Comparison of ENCODE assay signal across 17 mouse cellular contexts in the genomic region with DNA sequence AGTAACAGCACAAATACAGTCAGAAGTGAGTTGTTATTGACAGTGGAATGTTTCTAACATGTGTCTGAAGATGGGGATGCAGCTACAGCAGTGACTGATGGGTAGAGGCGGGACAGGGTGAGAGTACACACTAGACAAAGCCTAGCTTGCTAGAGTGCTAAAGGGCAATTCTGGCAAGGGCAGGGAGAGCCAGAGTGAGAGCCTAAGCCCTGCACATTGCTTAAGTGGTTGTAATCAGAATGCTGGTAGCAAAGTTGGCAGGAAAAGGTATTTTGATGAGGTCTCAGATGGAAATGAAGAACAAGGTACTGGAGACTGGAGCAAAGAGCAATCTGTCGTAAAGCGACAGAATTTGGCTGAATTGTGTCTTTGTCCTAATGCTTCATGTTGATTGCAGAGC. TPM values are rescaled to one million over a fixed set of nuclear protein-coding genes. Genes with fewer than 3 reads are reported as not detected.
A peak's percentile ranks its signal among the peaks of the same experiment; 100 is the strongest.
DNase-seq lines count a peak whose midpoint lies in the region; ATAC-seq and TF ChIP-seq lines count a peak whose summit lies in the region.
"Had no signal": no experiment of that assay in that cellular context is flagged by ENCODE, and none has a peak within 500 bp of the region (broad histone marks: within the 10 kb centered on the region; RNA-seq: fewer than 3 reads in every experiment).

No protein-coding gene starts in this region.

- no peak overlapping the region for H3K4me2 ChIP-seq in heart, postnatal 0 days (ENCODE audit: low read depth, low read length)
- H3K4me2 ChIP-seq in lung, postnatal 0 days (replicated peaks; ENCODE audit: low read depth, low read length), result no peak overlapping the region
- H3K4me2 ChIP-seq: embryonic facial prominence, embryonic 12.5 days; heart, embryonic 11.5 days; hindbrain, embryonic 12.5 days; neural tube, embryonic 13.5 days had no signal

- no peak for TF ChIP-seq CTCF in heart, postnatal 0 days (IDR thresholded peaks at IDR 0.05; ENCODE audit: low read depth)
- no peak for TF ChIP-seq CTCF in lung, postnatal 0 days (IDR thresholded peaks at IDR 0.05)
- TF ChIP-seq CTCF in thymus, adult 2 months (IDR thresholded peaks at IDR 0.05; ENCODE audit: borderline replicate concordance, control insufficient read depth, extremely low read depth, insufficient read depth, low read length, poor library complexity), result no peak

- H3K4me1 ChIP-seq in heart, postnatal 0 days (ENCODE audit: control insufficient read depth, insufficient read depth), result peaks cover 25% of the 10 kb centered on the region
- peaks cover 4% of the 10 kb centered on the region; the same call in 1 of the 2 replicates for H3K4me1 ChIP-seq in lung, postnatal 0 days (ENCODE audit: insufficient read depth, low read depth, low read length)
- peaks cover 18% of the 10 kb centered on the region for H3K4me1 ChIP-seq in thymus, adult 2 months (replicated peaks; ENCODE audit: control insufficient read depth, insufficient read depth, low read length)
- H3K4me1 ChIP-seq: embryonic facial prominence, embryonic 12.5 days; hindbrain, embryonic 12.5 days had no signal

- peak overlapping the region; percentile 63 for H3K27ac ChIP-seq in heart, postnatal 0 days (ENCODE audit: low read depth)
- no peak overlapping the region for H3K27ac ChIP-seq in lung, postnatal 0 days (ENCODE audit: low read length)
- H3K27ac ChIP-seq in thymus, adult 2 months (ENCODE audit: control insufficient read depth, insufficient read depth, low read length), result no peak overlapping the region
- H3K27ac ChIP-seq: embryonic facial prominence, embryonic 12.5 days; hindbrain, embryonic 12.5 days; liver, embryonic 14.5 days; neural tube, embryonic 13.5 days had no signal

- no peak for TF ChIP-seq POLR2A in thymus, adult 2 months (IDR thresholded peaks at IDR 0.05; ENCODE audit: control insufficient read depth, extremely low read depth, insufficient read depth, low read length, poor library complexity)

- H3K9me3 ChIP-seq in heart, postnatal 0 days (replicated peaks; ENCODE audit: control insufficient read depth, low read length), result no peaks in the 10 kb centered on the region
- H3K9me3 ChIP-seq in lung, postnatal 0 days (ENCODE audit: low read length), result no peaks in the 10 kb centered on the region
- H3K9me3 ChIP-seq: embryonic facial prominence, embryonic 12.5 days; hindbrain, embryonic 12.5 days; neural tube, embryonic 13.5 days had no signal

- TF ChIP-seq EP300 in heart, postnatal 0 days (IDR thresholded peaks at IDR 0.05; ENCODE audit: low read depth), result no peak
- no peak for TF ChIP-seq EP300 in lung, postnatal 0 days (IDR thresholded peaks at IDR 0.05)

- H3K4me3 ChIP-seq in heart, postnatal 0 days (ENCODE audit: low read depth, low read length), result no peak overlapping the region
- H3K4me3 ChIP-seq in lung, postnatal 0 days (ENCODE audit: low read depth, low read length), result no peak overlapping the region
- H3K4me3 ChIP-seq in thymus, adult 2 months (ENCODE audit: control insufficient read depth, insufficient read depth, low read length), result no peak overlapping the region
- H3K4me3 ChIP-seq: embryonic facial prominence, embryonic 12.5 days; hindbrain, embryonic 12.5 days; neural tube, embryonic 13.5 days had no signal

- peak; percentile 41 for DNase-seq in adrenal gland, postnatal 10 days
- DNase-seq in adrenal gland, postnatal 4 days (ENCODE audit: low spot score in 2 of 2), result no peak
- DNase-seq in heart, postnatal 0 days (ENCODE audit: low spot score), result no peak
- DNase-seq in heart, postnatal 25 days (ENCODE audit: low spot score), result no peak
- DNase-seq in lung, postnatal 0 days (ENCODE audit: low spot score), result peak; percentile 34
- DNase-seq in lung, postnatal 4 days, result no peak
- peak; percentile 52 to 83 for DNase-seq in kidney, postnatal 25 days
- no peak for DNase-seq in thymus, adult 2 months
- DNase-seq: cerebellum, adult 18-20 months; gastrocnemius, postnatal 10 days had no signal

- no peak overlapping the region for H3K9ac ChIP-seq in heart, postnatal 0 days (replicated peaks; ENCODE audit: low read depth, low read length)
- no peak overlapping the region for H3K9ac ChIP-seq in lung, postnatal 0 days (replicated peaks; ENCODE audit: low read depth)
- H3K9ac ChIP-seq: embryonic facial prominence, embryonic 12.5 days; hindbrain, embryonic 12.5 days; liver, embryonic 14.5 days; neural tube, embryonic 13.5 days had no signal

- H3K27me3 ChIP-seq in heart, postnatal 0 days (ENCODE audit: control insufficient read depth, insufficient read depth, low read length), result no peaks in the 10 kb centered on the region
- no peaks in the 10 kb centered on the region for H3K27me3 ChIP-seq in lung, postnatal 0 days (replicated peaks; ENCODE audit: insufficient read depth, low read length)
- H3K27me3 ChIP-seq in thymus, adult 2 months (ENCODE audit: control insufficient read depth, insufficient read depth, low read length), result no peaks in the 10 kb centered on the region
- H3K27me3 ChIP-seq: CH12.LX; embryonic facial prominence, embryonic 12.5 days; hindbrain, embryonic 12.5 days; neural tube, embryonic 13.5 days had no signal

- peak; percentile 40; the same call in 1 of the 2 replicates for ATAC-seq in heart, postnatal 0 days (ENCODE audit: insufficient read depth, low read depth)
- ATAC-seq in lung, postnatal 0 days, result peak; percentile 11; the same call in 1 of the 2 replicates
- ATAC-seq: intestine, postnatal 0 days had no signal

- no peaks in the 10 kb centered on the region for H3K36me3 ChIP-seq in heart, postnatal 0 days (replicated peaks; ENCODE audit: control insufficient read depth, insufficient read depth, low read length)
- no peaks in the 10 kb centered on the region for H3K36me3 ChIP-seq in lung, postnatal 0 days (ENCODE audit: insufficient read depth, low read length)
- no peaks in the 10 kb centered on the region for H3K36me3 ChIP-seq in thymus, adult 2 months (ENCODE audit: control insufficient read depth, insufficient read depth, low read length)
- H3K36me3 ChIP-seq: embryonic facial prominence, embryonic 12.5 days; hindbrain, embryonic 12.5 days; neural tube, embryonic 13.5 days had no signal

- intact Hi-C loops in heart, postnatal 25 days (cut with DNase I), result no loop called here

- 71% methylated on average over 3 of the region's 3 CpGs for WGBS in heart, postnatal 0 days
- 62% methylated on average over 3 of the region's 3 CpGs for WGBS in lung, postnatal 0 days
- 96% methylated on average over 3 of the region's 3 CpGs for WGBS in thymus, adult 2 months

RNA-seq across cellular contexts. Expression of gene Slc16a1, which starts 26.5 kb away (rescaled TPM):
- 100 to 1,000 TPM; 104 to 117 TPM for total RNA-seq in adrenal gland, postnatal 10 days (2021)
- total RNA-seq in adrenal gland, postnatal 4 days (2021), result 10 to 100 TPM; 57.6 to 63.5 TPM
- total RNA-seq in heart, postnatal 0 days (2014; rRNA removed; ENCODE audit: low replicate concordance), result 213 and 255 TPM in 2 replicates
- 73.4 and 104 TPM in 2 replicates for polyA plus RNA-seq in heart, postnatal 0 days (2015; fragmentation: Nextera tagmentation; extraction: Ambion mirVana)
- 100 to 1,000 TPM; 166 to 175 TPM for total RNA-seq in heart, postnatal 25 days (2021)
- 17.2 and 17.5 TPM in 2 replicates for polyA plus RNA-seq in lung, postnatal 0 days (2015; fragmentation: Nextera tagmentation; extraction: Ambion mirVana)
- polyA plus RNA-seq in thymus, adult 2 months (2012; rRNA removed), result 54.9 and 80.5 TPM in 2 replicates

Comparison
In these comparisons a context has a peak if more than half of its experiments do, and no peak if none do; other contexts are left out.
1. DNase-seq: peak in adrenal gland, postnatal 10 days (single experiment), lung, postnatal 0 days (single experiment) and kidney, postnatal 25 days (2 of 2); none in adrenal gland, postnatal 4 days (0 of 2), heart, postnatal 0 days (single experiment), heart, postnatal 25 days (single experiment), lung, postnatal 4 days (0 of 2) and thymus, adult 2 months (single experiment).